Mouse (Mus musculus): ENCODE measurements around the gene Olfr845.

The Olfr845 gene

DNA sequence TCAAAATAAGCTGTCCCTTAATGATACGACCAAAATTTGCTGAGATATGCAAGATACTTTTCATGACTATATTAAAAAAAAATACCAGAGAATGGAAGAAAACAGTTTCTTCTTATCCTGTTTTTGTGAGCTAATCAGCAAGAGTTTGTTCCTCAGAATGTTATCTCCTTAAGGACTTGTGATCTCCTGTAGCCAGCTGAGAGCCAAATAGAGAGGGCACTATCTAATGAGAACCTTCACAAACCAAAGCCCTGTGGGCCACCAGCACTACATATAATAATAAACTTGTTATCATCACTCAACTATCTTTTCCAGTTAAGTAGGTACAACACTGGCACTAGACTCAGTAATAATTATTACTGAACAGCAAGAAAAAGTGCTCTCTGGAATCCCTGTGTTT, at the start of gene Olfr845:
Gene Olfr845 (plus strand): TSS at position 301 of the 400 bp plus-strand sequence.
- no peak for DNase-seq (ENCODE audit: low spot score)

DNA sequence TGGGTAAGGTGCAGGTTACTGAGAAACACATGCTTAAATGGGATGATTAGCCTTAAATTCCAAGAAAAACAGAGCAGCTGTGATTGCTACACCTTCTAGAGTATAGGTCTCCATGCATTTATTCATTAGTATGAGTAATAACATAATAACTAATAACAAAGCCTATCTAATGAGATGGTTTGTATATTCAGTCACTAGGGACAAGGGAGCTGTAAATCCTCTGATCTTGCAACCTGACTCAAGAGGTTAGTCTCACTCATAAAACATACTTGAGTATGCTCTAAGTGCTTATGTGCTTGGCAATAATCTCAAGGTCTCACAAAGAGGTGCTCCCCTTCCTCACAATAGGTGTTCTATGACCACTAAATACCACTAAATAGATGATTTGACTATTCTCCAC, 20.2 kb upstream of the Olfr845 start, which contains the start of gene Olfr844:
Gene Olfr844 (plus strand): TSS at position 301 of the 400 bp plus-strand sequence.
- DNase-seq (ENCODE audit: low spot score) = no peak

DNA sequence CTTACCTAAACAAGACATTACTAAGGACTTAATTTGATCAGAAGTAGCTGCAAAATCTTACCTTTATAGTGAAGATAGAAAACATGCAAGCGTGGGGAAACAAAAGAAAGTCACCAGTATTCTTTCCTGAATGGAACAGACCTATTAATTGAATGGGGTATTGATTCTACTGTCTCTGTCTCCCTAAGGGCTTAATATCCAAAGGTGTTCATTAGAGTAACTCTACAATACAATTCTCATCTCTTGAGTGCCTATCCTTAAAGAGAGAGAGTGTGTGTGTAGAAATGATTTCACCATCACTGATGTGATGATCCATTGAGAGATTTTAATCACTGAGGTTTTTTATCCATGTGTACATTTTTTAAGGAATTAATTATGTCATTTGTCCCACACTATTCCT, 27.6 kb downstream of the Olfr845 start, which contains the start of gene Olfr846:
Gene Olfr846 (minus strand): TSS at position 101 of the 400 bp plus-strand sequence.
- DNase-seq (ENCODE audit: low spot score) = no peak

DNA sequence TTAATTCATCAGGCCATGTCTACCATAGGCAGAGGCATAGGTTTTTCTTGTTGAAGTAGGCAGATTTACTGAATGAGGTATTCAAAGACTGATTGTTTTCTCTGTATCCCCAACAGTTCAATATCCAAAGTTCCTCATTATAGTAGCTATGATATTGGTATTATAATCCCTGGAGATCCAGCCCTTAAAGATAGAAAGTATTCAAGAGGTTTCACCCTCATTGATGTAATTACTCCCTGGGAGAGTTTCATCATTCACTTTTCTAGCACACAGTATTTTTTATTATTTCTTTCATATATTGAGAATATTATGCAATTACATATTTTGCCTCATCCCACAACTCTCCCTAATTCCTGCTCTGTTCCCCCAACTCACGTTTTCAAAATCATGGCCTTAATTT, 42.3 kb downstream of the Olfr845 start, which contains the start of gene Olfr847:
Gene Olfr847 (minus strand): TSS at position 101 of the 400 bp plus-strand sequence.
- DNase-seq (ENCODE audit: low spot score) = no peak

Measured in ovary, postnatal 36 days (tissue).